Mouse (Mus musculus) olfactory bulb, adult 2 months (tissue): ENCODE data around the gene Nhs.

ENCODE experiments used
- CTCF ChIP-seq: fragments of 200-500 bp; IDR thresholded peaks from 2 replicates; pipeline ENCODE4 v1.5.1; 2012; ENCODE audit warnings: low read depth, mild to moderate bottlenecking, low read length, moderate library complexity; ENCODE audit not compliant: insufficient read depth
- POLR2A ChIP-seq: fragments of 200-500 bp; IDR thresholded peaks from 2 replicates; pipeline ENCODE4 v1.6.1; 2012; ENCODE audit warnings: mild to moderate bottlenecking, low read depth, low read length, moderate library complexity; ENCODE audit not compliant: insufficient read depth

DNA sequence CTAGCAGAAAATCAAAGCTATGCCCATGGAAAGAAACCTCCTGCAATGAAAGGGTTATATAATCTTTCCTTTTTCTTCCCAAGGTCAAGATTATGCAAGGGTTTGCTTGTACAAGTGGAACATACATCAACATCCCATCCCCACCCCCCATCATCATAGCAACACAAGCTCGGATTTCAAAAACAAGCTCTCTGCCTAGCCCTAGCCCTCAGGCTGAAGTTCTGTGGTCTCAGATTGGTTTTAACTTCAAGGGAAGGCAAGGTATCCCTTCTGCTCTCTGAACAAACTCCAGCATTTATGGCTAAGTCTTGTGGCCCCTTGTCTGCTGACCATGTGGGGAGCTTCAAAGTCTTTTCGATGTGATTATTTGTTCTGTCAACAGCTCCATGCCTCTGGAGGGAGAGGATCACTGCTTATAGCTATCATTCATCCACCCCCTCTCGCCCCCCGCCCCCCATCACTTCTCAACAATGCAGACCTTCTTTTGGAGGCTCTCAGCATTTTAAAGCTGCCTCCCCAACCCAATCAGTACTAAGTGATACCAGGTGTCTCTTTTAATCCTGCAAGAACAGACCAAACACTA, 216.3 kb downstream of the Nhs start:
- TF ChIP-seq CTCF (no peak), POLR2A (no peak)
